Mouse (Mus musculus) kidney, adult 2 months (tissue): Measurements from ENCODE around the gene Rabepk.
"Not testable (repeated sequence)": the region's sequence is repeated elsewhere in the genome, so short reads cannot be mapped to it uniquely, and the experiment has no call there.

Experiments used
- CTCF ChIP-seq: fragments of 200-500 bp; conservative IDR thresholded peaks from 2 replicates; pipeline ENCODE4 v1.5.1; 2011; ENCODE audit warnings: low read depth, mild to moderate bottlenecking, control low read depth, low read length, moderate library complexity, mixed read lengths; ENCODE audit not compliant: insufficient read depth, insufficient read length
- POLR2A ChIP-seq: fragments of 200-500 bp; IDR thresholded peaks from one replicate; pipeline ENCODE4 v1.6.1; 2011; ENCODE audit warnings: low read depth, low read length, control low read depth

- not testable (repeated sequence) for TF ChIP-seq CTCF, POLR2A
Measured at GRCm38 (mm10) chr2:34792543-34792942, 7.2 kb downstream of the Rabepk start.
